Mouse (Mus musculus) forebrain, embryonic 11.5 days (tissue): ENCODE results near the gene Fam196b. TPM values are rescaled to one million over a fixed set of nuclear protein-coding genes. Genes with fewer than 3 reads are reported as not detected.

ENCODE experiments used
- ATAC-seq: fragments of 200-750 bp; cut with Nextera tagmentation; replicated peaks from 2 replicates; pipeline ENCODE4 v1.8.0; 2017; ENCODE audit warnings: moderate TSS enrichment; ENCODE audit not compliant: low FRiP score
- DNase-seq: peaks from one replicate; pipeline ENCODE4 v3.0.0-alpha.2; 2017; ENCODE audit warnings: low spot score
- H3K27ac ChIP-seq: fragments of 300-500 bp; sonication (generic); 2 replicates; pipeline ENCODE4 v1.5.1; 2014; ENCODE audit warnings: low read depth, low read length
- H3K27me3 ChIP-seq: fragments of 300-500 bp; sonication (generic); 2 replicates; pipeline ENCODE4 v1.6.1; 2014; ENCODE audit warnings: mild to moderate bottlenecking, low read length, mixed read lengths; ENCODE audit not compliant: control insufficient read depth, insufficient read depth
- H3K36me3 ChIP-seq: fragments of 300-500 bp; sonication (generic); 2 replicates; pipeline ENCODE4 v1.6.1; 2014; ENCODE audit warnings: mild to moderate bottlenecking, low read length, moderate library complexity, mixed read lengths; ENCODE audit not compliant: control insufficient read depth, insufficient read depth
- H3K4me1 ChIP-seq: fragments of 300-500 bp; sonication (generic); replicated peaks from 2 replicates; pipeline ENCODE4 v1.6.1; 2014; ENCODE audit warnings: low read length, mixed read lengths; ENCODE audit not compliant: control insufficient read depth, insufficient read depth
- H3K4me2 ChIP-seq: fragments of 300-500 bp; sonication (generic); 2 replicates; pipeline ENCODE4 v1.6.1; 2014; ENCODE audit warnings: low read depth, mild to moderate bottlenecking, low read length, moderate library complexity, mixed read lengths; ENCODE audit not compliant: severe bottlenecking
- H3K4me3 ChIP-seq: fragments of 300-500 bp; sonication (generic); 2 replicates; pipeline ENCODE4 v1.5.1; 2014; ENCODE audit warnings: low read depth, low read length
- H3K9ac ChIP-seq: fragments of 300-500 bp; sonication (generic); 2 replicates; pipeline ENCODE4 v1.6.1; 2014; ENCODE audit warnings: low read length
- H3K9me3 ChIP-seq: fragments of 300-500 bp; sonication (generic); 2 replicates; pipeline ENCODE4 v1.6.1; 2016; ENCODE audit warnings: low read length, mixed read lengths; ENCODE audit not compliant: control insufficient read depth
- WGBS: fragments of 180-500 bp; shearing (Covaris S2); extraction: QIAGEN DNeasy Blood & Tissue Kit; methylation state at CpG from one replicate; pipeline ENCODE4 v1.1.7; 2014; 5-methylcytosine and 5-hydroxymethylcytosine counted together
- polyA plus RNA-seq: library from polyadenylated mRNA; unstranded; fragments of >200 nt; fragmentation: Nextera tagmentation; extraction: Ambion mirVana; gene quantifications from 2 replicates; pipeline ENCODE4 v1.2.1, GENCODE M21; 2014

Fam196b gene
- polyA plus RNA-seq, 1 experiment from 2014 or later, result 0.94 TPM

DNA sequence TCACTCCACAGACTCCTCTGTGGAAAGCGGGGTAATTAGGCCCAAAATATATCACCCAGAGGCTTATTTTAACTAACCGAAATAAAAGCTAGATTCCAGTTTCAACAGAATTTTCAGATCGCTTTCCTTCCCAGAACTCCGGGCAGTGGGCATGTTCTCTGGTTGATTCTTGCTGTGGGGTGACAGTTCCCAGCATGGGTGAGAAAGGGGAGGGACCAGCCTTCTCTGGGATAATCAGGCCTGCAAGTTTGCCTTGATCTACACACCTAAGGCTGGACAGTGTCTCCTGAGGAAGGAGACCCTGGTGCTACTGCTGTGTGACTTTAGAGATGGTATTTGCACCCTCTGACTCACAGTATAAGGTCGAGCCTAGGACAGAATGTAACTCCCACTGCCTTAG lies 116.7 kb downstream of the Fam196b start:
- H3K27ac ChIP-seq, result no peak overlapping the region
- H3K4me2 ChIP-seq, result no peak overlapping the region
- H3K4me1 ChIP-seq, result no peaks in the 10 kb centered on the region
- no peak for ATAC-seq
- WGBS, result 83% methylated on average over 5 of the region's 5 CpGs
- no peaks in the 10 kb centered on the region for H3K9me3 ChIP-seq
- H3K4me3 ChIP-seq, result no peak overlapping the region
- H3K9ac ChIP-seq, result no peak overlapping the region
- no peaks in the 10 kb centered on the region for H3K36me3 ChIP-seq
- H3K27me3 ChIP-seq, result no peaks in the 10 kb centered on the region
- no peak for DNase-seq

DNA sequence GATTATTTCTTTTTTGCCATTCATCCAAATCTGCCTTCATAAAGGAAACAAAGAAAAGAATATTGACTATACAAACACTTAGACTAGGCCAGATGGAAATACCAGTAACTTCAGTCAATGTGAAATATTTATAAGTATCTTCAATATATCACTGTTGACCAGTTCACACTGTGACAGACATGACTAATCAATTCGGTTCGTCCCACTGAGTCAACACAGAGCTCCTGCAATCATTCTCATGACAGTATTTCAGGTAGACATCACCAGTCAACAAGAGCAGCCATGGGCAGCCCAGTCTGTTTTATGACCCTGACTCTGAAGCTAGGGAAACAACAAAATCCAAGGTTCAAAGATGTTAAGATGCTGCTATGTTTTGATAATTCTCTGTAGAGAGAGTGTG lies 117.4 kb downstream of the Fam196b start:
- Histone ChIP-seq H3K27ac (no peak overlapping the region), H3K4me1 (no peaks in the 10 kb centered on the region), H3K9ac (no peak overlapping the region), H3K36me3 (no peaks in the 10 kb centered on the region), H3K4me3 (no peak overlapping the region), H3K27me3 (no peaks in the 10 kb centered on the region), H3K4me2 (no peak overlapping the region), H3K9me3 (no peaks in the 10 kb centered on the region)
- ATAC-seq (no peak), DNase-seq (no peak)
- WGBS, result 85% methylated on average over 2 of the region's 2 CpGs

DNA sequence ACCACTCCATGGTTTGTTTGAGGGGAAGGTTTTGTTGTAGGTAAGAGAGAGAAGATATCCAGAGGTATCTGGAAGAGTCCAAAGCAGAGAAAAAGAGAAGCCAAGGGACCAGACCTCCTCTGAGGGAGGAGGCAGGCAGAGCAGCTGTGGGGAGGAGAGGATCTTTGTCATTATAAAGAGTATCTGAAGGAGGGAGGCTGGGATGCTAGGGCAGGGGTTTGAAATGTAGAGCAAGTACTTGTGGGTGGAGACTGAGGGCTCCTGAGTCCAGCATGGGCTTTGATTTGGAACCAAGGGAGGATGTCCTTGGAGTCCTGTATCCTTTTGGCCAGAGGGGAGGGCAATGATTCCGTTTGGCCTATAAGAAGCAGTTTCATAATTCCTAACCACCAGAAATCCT lies 122.8 kb downstream of the Fam196b start:
- H3K27ac ChIP-seq, result no peak overlapping the region
- no peak for ATAC-seq
- no peak for DNase-seq

DNA sequence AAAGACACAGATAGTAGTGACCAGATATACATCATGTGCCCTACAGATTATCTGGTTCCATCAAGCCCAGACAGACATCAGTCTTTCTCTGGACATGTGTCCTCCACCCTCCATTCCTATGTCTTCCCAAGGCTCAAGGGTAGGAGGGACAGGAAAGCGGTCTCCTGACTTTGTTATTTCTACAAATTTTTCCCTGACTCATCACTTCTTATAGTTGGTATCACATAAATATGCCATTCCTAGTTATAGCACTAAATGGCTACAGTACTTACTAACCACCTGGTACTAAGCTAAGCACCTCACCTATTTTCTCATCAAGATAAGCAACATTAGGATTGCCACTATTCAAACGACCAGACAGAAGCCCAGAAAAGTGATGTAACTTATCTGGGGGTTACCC lies 123.8 kb downstream of the Fam196b start:
- no peak overlapping the region for H3K27ac ChIP-seq
- WGBS, result 85% methylated on average over 2 of the region's 2 CpGs

More for the DNA sequence above, 122.8 kb downstream of the Fam196b start:
- Histone ChIP-seq H3K9me3 (no peaks in the 10 kb centered on the region), H3K4me2 (no peak overlapping the region), H3K4me1 (no peaks in the 10 kb centered on the region), H3K9ac (no peak overlapping the region), H3K36me3 (no peaks in the 10 kb centered on the region), H3K27me3 (no peaks in the 10 kb centered on the region), H3K4me3 (no peak overlapping the region)
- WGBS, result 58% methylated on average over 1 of the region's 1 CpGs

DNA sequence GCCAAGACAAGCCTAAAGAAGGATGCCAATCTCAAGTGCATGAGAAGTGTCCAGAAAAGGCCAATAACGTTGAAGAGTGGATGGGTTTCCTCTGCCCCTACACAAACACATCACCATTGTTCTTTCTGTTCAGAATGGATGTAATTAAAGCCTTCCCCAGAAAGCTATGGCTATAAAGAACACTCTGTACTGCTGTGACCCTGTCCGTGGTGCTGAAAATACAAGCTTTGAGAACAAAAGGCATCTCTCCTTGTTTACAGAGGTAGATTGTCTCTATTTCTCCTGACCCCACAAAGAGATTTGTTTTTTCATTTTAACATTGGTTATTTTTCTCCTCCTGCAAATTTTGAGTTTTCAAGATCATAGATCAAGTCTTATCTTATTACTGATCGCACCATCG lies 133.3 kb downstream of the Fam196b start:
- ATAC-seq (no peak), DNase-seq (peak; percentile 53)
- no peaks in the 10 kb centered on the region for H3K27me3 ChIP-seq
- H3K9me3 ChIP-seq, result no peaks in the 10 kb centered on the region
- no peak overlapping the region for H3K4me2 ChIP-seq
- no peak overlapping the region for H3K4me3 ChIP-seq
- WGBS, result 44% methylated on average over 4 of the region's 4 CpGs
- H3K27ac ChIP-seq, result no peak overlapping the region
- no peaks in the 10 kb centered on the region for H3K4me1 ChIP-seq
- H3K36me3 ChIP-seq, result no peaks in the 10 kb centered on the region
- no peak overlapping the region for H3K9ac ChIP-seq

More for the DNA sequence above, 123.8 kb downstream of the Fam196b start:
- DNase-seq (no peak), ATAC-seq (no peak)
- Histone ChIP-seq H3K36me3 (no peaks in the 10 kb centered on the region), H3K4me3 (no peak overlapping the region), H3K9ac (no peak overlapping the region), H3K9me3 (no peaks in the 10 kb centered on the region), H3K27me3 (no peaks in the 10 kb centered on the region), H3K4me1 (no peaks in the 10 kb centered on the region), H3K4me2 (no peak overlapping the region)

DNA sequence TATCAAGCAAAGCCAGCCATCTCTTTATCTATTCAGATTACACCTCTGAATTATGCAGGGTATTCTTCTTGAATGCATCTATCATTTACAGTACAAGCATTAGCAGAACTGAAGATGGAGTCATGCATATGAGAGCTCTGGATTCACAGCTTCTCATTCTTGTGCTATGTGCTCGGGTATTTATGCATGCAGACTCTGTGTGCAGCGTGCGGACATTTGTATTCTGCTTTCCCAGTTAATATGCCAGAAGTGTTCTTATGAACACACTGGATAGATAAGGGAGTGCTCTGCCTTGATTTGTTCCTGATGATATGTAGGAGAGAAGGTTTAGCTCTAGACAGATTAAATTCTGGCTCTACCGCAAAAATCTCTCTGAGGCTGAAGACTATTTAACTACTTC lies 135.3 kb downstream of the Fam196b start:
- Histone ChIP-seq H3K9me3 (no peaks in the 10 kb centered on the region), H3K27ac (no peak overlapping the region), H3K9ac (no peak overlapping the region), H3K36me3 (no peaks in the 10 kb centered on the region), H3K4me1 (no peaks in the 10 kb centered on the region), H3K27me3 (no peaks in the 10 kb centered on the region), H3K4me2 (no peak overlapping the region), H3K4me3 (no peak overlapping the region)
- ATAC-seq, result no peak
- WGBS, result 89% methylated on average over 4 of the region's 4 CpGs
- DNase-seq, result no peak

DNA sequence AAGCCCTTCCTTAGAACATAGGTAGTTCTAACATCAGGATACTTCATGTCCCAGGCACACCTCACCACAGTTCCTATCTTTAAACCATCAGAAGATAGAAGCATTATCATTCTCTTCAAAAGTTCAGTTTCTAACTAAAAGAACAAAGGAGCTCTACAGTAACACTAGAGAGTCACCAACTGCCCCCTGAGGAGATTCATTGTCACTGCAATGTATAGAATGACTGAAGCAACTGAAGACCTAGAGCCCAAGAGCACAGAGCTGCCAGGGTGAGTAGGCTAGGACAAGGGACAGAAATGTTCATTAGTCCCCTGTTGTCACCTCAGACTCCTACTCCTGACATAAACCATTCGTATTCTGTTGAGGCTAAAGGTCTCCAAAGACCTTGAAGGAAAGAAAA lies 152.4 kb downstream of the Fam196b start:
- DNase-seq (no peak), ATAC-seq (no peak)
- no peak overlapping the region for H3K4me3 ChIP-seq
- H3K27ac ChIP-seq, result no peak overlapping the region
- no peaks in the 10 kb centered on the region for H3K4me1 ChIP-seq
- H3K27me3 ChIP-seq, result no peaks in the 10 kb centered on the region
- no peaks in the 10 kb centered on the region for H3K9me3 ChIP-seq
- H3K36me3 ChIP-seq, result no peaks in the 10 kb centered on the region
- H3K4me2 ChIP-seq, result no peak overlapping the region
- 52% methylated on average over 1 of the region's 1 CpGs for WGBS
- no peak overlapping the region for H3K9ac ChIP-seq

DNA sequence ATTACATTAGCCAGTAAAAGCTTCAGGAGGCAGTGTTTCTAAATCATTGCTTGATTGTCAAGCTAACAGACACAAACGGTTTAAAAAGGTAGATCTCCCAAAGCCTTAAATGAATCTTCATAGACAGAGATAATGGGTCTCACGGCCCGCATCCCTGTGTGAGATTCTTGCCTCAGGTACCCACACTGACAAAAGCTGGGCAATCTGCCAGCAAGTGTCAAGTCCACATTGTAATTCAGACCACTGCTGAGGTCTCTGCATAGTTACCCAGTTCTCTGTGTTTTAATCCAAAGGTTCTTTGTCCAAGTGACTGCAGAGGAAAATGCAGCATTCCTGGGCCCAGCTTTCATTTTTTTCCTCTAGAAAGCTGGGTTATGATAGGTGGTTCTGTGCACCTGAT lies 153.9 kb downstream of the Fam196b start:
- Histone ChIP-seq H3K4me3 (no peak overlapping the region), H3K36me3 (no peaks in the 10 kb centered on the region), H3K4me1 (no peaks in the 10 kb centered on the region), H3K9me3 (no peaks in the 10 kb centered on the region), H3K27ac (no peak overlapping the region), H3K4me2 (no peak overlapping the region), H3K27me3 (no peaks in the 10 kb centered on the region), H3K9ac (no peak overlapping the region)
- 69% methylated on average over 3 of the region's 3 CpGs for WGBS
- DNase-seq, result no peak
- no peak for ATAC-seq

DNA sequence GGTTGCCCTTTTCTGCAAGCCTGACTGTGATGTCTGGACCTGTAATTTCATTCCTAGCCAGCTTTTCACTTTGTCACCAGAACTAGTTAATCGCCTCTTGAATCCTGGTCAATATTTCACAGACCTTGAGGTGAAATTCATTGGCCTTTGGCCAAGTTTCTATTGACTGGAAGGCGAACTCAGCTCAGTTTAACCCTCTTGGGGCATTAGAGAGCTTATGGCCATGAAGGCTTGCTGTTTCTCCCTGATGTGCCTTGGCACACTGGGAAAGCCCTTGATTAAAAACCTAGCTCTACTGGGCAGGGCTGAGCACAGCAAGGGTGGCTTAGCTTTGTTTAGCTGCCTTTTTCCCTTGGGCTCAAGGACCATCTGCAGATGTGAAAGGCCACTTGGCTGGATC lies 155.2 kb downstream of the Fam196b start:
- DNase-seq (no peak), ATAC-seq (no peak)
- no peak overlapping the region for H3K4me3 ChIP-seq
- no peaks in the 10 kb centered on the region for H3K9me3 ChIP-seq
- no peak overlapping the region for H3K27ac ChIP-seq
- 85% methylated on average over 2 of the region's 2 CpGs for WGBS
- no peak overlapping the region for H3K9ac ChIP-seq
- H3K27me3 ChIP-seq, result no peaks in the 10 kb centered on the region
- no peaks in the 10 kb centered on the region for H3K4me1 ChIP-seq
- no peak overlapping the region for H3K4me2 ChIP-seq
- no peaks in the 10 kb centered on the region for H3K36me3 ChIP-seq
